19 mouse cellular contexts compared by ENCODE assay signal in the genomic region with DNA sequence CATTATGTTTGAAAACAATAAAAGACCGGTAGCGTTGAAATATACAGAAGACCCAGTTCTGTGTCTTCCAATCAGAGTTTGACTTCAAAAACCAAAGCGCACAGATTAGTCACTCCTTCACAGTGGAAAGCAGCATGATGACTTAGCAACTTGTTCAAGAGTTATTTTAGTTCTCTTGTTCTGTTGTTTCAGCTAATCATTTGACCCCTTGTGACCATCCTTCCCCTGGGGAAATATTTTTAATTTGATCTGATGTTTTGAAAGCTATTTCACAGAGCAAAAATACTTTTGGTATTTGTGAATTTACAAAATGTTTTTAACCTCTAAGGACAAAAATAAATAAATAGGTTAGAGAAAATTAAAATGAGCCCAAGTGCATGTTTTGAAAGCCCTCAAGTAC. TPM values are rescaled to one million over a fixed set of nuclear protein-coding genes. Genes with fewer than 3 reads are reported as not detected.
DNase-seq lines count a peak whose midpoint lies in the region; TF ChIP-seq lines count a peak whose summit lies in the region.
"Had no signal": no experiment of that assay in that cellular context is flagged by ENCODE, and none has a peak within 500 bp of the region (broad histone marks: within the 10 kb centered on the region; RNA-seq: fewer than 3 reads in every experiment).

No protein-coding gene starts in this region.

- no peak for TF ChIP-seq POLR2A in bone marrow macrophage, adult 2 months (IDR thresholded peaks at IDR 0.05; ENCODE audit: borderline replicate concordance, low read depth, low read length)

- peaks cover 35% of the 10 kb centered on the region for H3K4me1 ChIP-seq in bone marrow macrophage, adult 2 months (ENCODE audit: control insufficient read depth, insufficient read depth, low read length)
- H3K4me1 ChIP-seq: embryonic facial prominence, embryonic 10.5 days; embryonic facial prominence, embryonic 12.5 days; forebrain, embryonic 13.5 days; forebrain, embryonic 15.5 days had no signal

- H3K4me3 ChIP-seq in bone marrow macrophage, adult 2 months (ENCODE audit: insufficient read depth, low read length), result no peak overlapping the region
- H3K4me3 ChIP-seq: embryonic facial prominence, embryonic 10.5 days; embryonic facial prominence, embryonic 12.5 days; forebrain, embryonic 13.5 days; forebrain, embryonic 15.5 days had no signal

- DNase-seq in kidney, adult 9 months, result peak; percentile 42
- DNase-seq in kidney, postnatal 10 days, result no peak
- peak; percentile 19 for DNase-seq in kidney, postnatal 14 days
- DNase-seq in kidney, postnatal 25 days, result no peak
- no peak for DNase-seq in adrenal gland, postnatal 25 days
- no peak for DNase-seq in urinary bladder, postnatal 14 days (ENCODE audit: low spot score)
- DNase-seq: adrenal gland, adult 8-10 months; adrenal gland, postnatal 14 days; cerebellum, adult 11-12 months; cerebellum, adult 2 months; cerebellum, adult 9-10 months; cerebellum, postnatal 10 days; cerebellum, postnatal 25 days; forebrain, postnatal 0 days had no signal

- no peak for TF ChIP-seq CTCF in bone marrow macrophage, adult 2 months (IDR thresholded peaks at IDR 0.05; ENCODE audit: low read depth, low read length)

- H3K27ac ChIP-seq in bone marrow macrophage, adult 2 months (ENCODE audit: insufficient read depth, low read depth, low read length), result peak overlapping the region; percentile 100
- H3K27ac ChIP-seq: embryonic facial prominence, embryonic 10.5 days; embryonic facial prominence, embryonic 12.5 days; forebrain, embryonic 13.5 days; forebrain, embryonic 15.5 days had no signal

RNA-seq across cellular contexts. Expression of gene N6amt1, which starts 19.2 kb away (rescaled TPM):
- polyA plus RNA-seq in bone marrow macrophage, adult 2 months (2012; ENCODE audit: insufficient read depth, insufficient read length, missing spikeins), result 10.6 and 11.5 TPM in 2 replicates
- total RNA-seq in adrenal gland, postnatal 25 days (2021), result 24.4 and 26.9 TPM in 2 replicates

Comparison
In these comparisons a context has a peak if more than half of its experiments do, and no peak if none do; other contexts are left out.
1. DNase-seq: peak in kidney, adult 9 months (single experiment) and kidney, postnatal 14 days (single experiment); none in kidney, postnatal 10 days (single experiment), kidney, postnatal 25 days (0 of 2), adrenal gland, postnatal 25 days (single experiment) and urinary bladder, postnatal 14 days (single experiment).